Mouse (Mus musculus) kidney, embryonic 14.5 days (tissue): Measurements from ENCODE around the gene Kcnip3. TPM values are rescaled to one million over a fixed set of nuclear protein-coding genes. Genes with fewer than 3 reads are reported as not detected.

ENCODE experiments used
- ATAC-seq: fragments of 200-750 bp; cut with Nextera tagmentation; 2 replicates; pipeline ENCODE4 v1.8.0; 2017; ENCODE audit warnings: moderate number of reproducible peaks, mild to moderate bottlenecking, moderate TSS enrichment, moderate library complexity; ENCODE audit not compliant: low FRiP score, low TSS enrichment
- H3K27ac ChIP-seq: fragments of 300-500 bp; sonication (generic); 2 replicates; pipeline ENCODE4 v1.5.1; 2014; ENCODE audit warnings: low read depth, mild to moderate bottlenecking, low read length, moderate library complexity, mixed read lengths
- H3K27me3 ChIP-seq: fragments of 300-500 bp; sonication (generic); 2 replicates; pipeline ENCODE4 v1.6.1; 2014; ENCODE audit warnings: mild to moderate bottlenecking, low read length; ENCODE audit not compliant: control insufficient read depth, insufficient read depth
- H3K36me3 ChIP-seq: fragments of 300-500 bp; sonication (generic); 2 replicates; pipeline ENCODE4 v1.6.1; 2014; ENCODE audit warnings: low read length, mixed read lengths; ENCODE audit not compliant: control insufficient read depth, insufficient read depth
- H3K4me1 ChIP-seq: fragments of 300-500 bp; sonication (generic); 2 replicates; pipeline ENCODE4 v1.6.1; 2014; ENCODE audit warnings: low read length, mixed read lengths; ENCODE audit not compliant: control insufficient read depth, insufficient read depth
- H3K4me2 ChIP-seq: fragments of 300-500 bp; sonication (generic); replicated peaks from 2 replicates; pipeline ENCODE4 v1.6.1; 2014; ENCODE audit warnings: low read depth, mild to moderate bottlenecking, low read length
- H3K4me3 ChIP-seq: fragments of 300-500 bp; sonication (generic); 2 replicates; pipeline ENCODE4 v1.5.1; 2014; ENCODE audit warnings: mild to moderate bottlenecking, low read length
- H3K9ac ChIP-seq: fragments of 300-500 bp; sonication (generic); 2 replicates; pipeline ENCODE4 v1.6.1; 2014; ENCODE audit warnings: low read depth, mild to moderate bottlenecking, low read length, moderate library complexity
- H3K9me3 ChIP-seq: fragments of 300-500 bp; sonication (generic); 2 replicates; pipeline ENCODE4 v1.6.1; 2016; ENCODE audit warnings: low read length; ENCODE audit not compliant: control insufficient read depth
- WGBS: fragments of 180-500 bp; shearing (Covaris S2); extraction: QIAGEN DNeasy Blood & Tissue Kit; methylation state at CpG from one replicate; pipeline ENCODE4 v1.1.7; 2014; 5-methylcytosine and 5-hydroxymethylcytosine counted together
- polyA plus RNA-seq: library from polyadenylated mRNA; unstranded; fragments of >200 nt; fragmentation: Nextera tagmentation; extraction: Ambion mirVana; gene quantifications from 2 replicates; pipeline ENCODE4 v1.2.1, GENCODE M21; 2014

Gene Kcnip3
- 4.0 and 4.9 TPM in 2 replicates for polyA plus RNA-seq

GRCm38 (mm10) chr2:127522006-127522441 lies at the start of gene Kcnip3:
Gene Kcnip3, minus strand, starts transcription at chr2:127522094.
- peak within 1 kb of the TSS; percentile 18 for H3K4me3 ChIP-seq
- peak; percentile 72 for ATAC-seq
- H3K9ac ChIP-seq = peak within 1 kb of the TSS; percentile 9
- peaks cover 7% of the 10 kb centered on the region; the same call in 1 of the 2 replicates for H3K4me1 ChIP-seq
- H3K27ac ChIP-seq = no peak within 1 kb of the TSS
- 4% methylated on average over 10 of the region's 10 CpGs for WGBS
- no peaks in the 10 kb centered on the region for H3K36me3 ChIP-seq
- H3K4me2 ChIP-seq = peak within 1 kb of the TSS; percentile 47
- H3K27me3 ChIP-seq = no peaks in the 10 kb centered on the region
- no peaks in the 10 kb centered on the region for H3K9me3 ChIP-seq

GRCm38 (mm10) chr2:127559070-127559966 lies 37.4 kb upstream of the Kcnip3 start:
- Histone ChIP-seq H3K36me3 (no peaks in the 10 kb centered on the region), H3K27me3 (peaks cover 3% of the 10 kb centered on the region; the same call in 1 of the 2 replicates), H3K4me1 (no peaks in the 10 kb centered on the region), H3K9ac (no peak overlapping the region), H3K4me3 (no peak overlapping the region), H3K9me3 (no peaks in the 10 kb centered on the region), H3K27ac (no peak overlapping the region), H3K4me2 (peak overlapping the region; percentile 17; the same call in 1 of the 2 replicates)
- 18% methylated on average over 18 of the region's 18 CpGs for WGBS
- ATAC-seq = peak; percentile 97

GRCm38 (mm10) chr2:127551078-127551477 lies 29.2 kb upstream of the Kcnip3 start:
- no peaks in the 10 kb centered on the region for H3K9me3 ChIP-seq
- H3K27ac ChIP-seq = no peak overlapping the region
- ATAC-seq = no peak
- H3K27me3 ChIP-seq = no peaks in the 10 kb centered on the region
- 51% methylated on average over 5 of the region's 5 CpGs for WGBS
- H3K9ac ChIP-seq = no peak overlapping the region
- H3K4me1 ChIP-seq = no peaks in the 10 kb centered on the region
- H3K4me2 ChIP-seq = no peak overlapping the region
- no peak overlapping the region for H3K4me3 ChIP-seq
- no peaks in the 10 kb centered on the region for H3K36me3 ChIP-seq

- 92% methylated on average over 1 of the region's 1 CpGs for WGBS
- Histone ChIP-seq H3K9me3 (no peaks in the 10 kb centered on the region), H3K36me3 (no peaks in the 10 kb centered on the region), H3K27me3 (no peaks in the 10 kb centered on the region), H3K27ac (no peak overlapping the region), H3K9ac (no peak overlapping the region), H3K4me1 (no peaks in the 10 kb centered on the region), H3K4me3 (no peak overlapping the region), H3K4me2 (no peak overlapping the region)
- no peak for ATAC-seq
Observed at GRCm38 (mm10) chr2:127550446-127550845, 28.6 kb upstream of the Kcnip3 start.

GRCm38 (mm10) chr2:127549711-127550110 lies 27.8 kb upstream of the Kcnip3 start:
- no peaks in the 10 kb centered on the region for H3K27me3 ChIP-seq
- no peak overlapping the region for H3K4me3 ChIP-seq
- H3K36me3 ChIP-seq = no peaks in the 10 kb centered on the region
- no peaks in the 10 kb centered on the region for H3K4me1 ChIP-seq
- no peak overlapping the region for H3K27ac ChIP-seq
- H3K9me3 ChIP-seq = no peaks in the 10 kb centered on the region
- no peak overlapping the region for H3K4me2 ChIP-seq
- ATAC-seq = no peak
- H3K9ac ChIP-seq = no peak overlapping the region

GRCm38 (mm10) chr2:127548342-127549074 lies 26.6 kb upstream of the Kcnip3 start:
- ATAC-seq = no peak
- Histone ChIP-seq H3K27me3 (no peaks in the 10 kb centered on the region), H3K9ac (no peak overlapping the region), H3K4me3 (no peak overlapping the region), H3K4me2 (no peak overlapping the region), H3K36me3 (no peaks in the 10 kb centered on the region), H3K4me1 (no peaks in the 10 kb centered on the region), H3K27ac (no peak overlapping the region), H3K9me3 (no peaks in the 10 kb centered on the region)
- WGBS = 73% methylated on average over 5 of the region's 5 CpGs

GRCm38 (mm10) chr2:127541697-127542096 lies 19.8 kb upstream of the Kcnip3 start:
- Histone ChIP-seq H3K9me3 (no peaks in the 10 kb centered on the region), H3K4me1 (0 out of 2 replicates have a peak, but pooled peaks cover 5% of the 10 kb centered on the region), H3K4me2 (no peak overlapping the region), H3K36me3 (no peaks in the 10 kb centered on the region), H3K9ac (no peak overlapping the region), H3K27me3 (peaks cover 49% of the 10 kb centered on the region), H3K4me3 (no peak overlapping the region), H3K27ac (no peak overlapping the region)
- 87% methylated on average over 2 of the region's 2 CpGs for WGBS
- no peak for ATAC-seq

GRCm38 (mm10) chr2:127541185-127541584 lies 19.3 kb upstream of the Kcnip3 start, which contains the start of gene Prom2:
Gene Prom2, minus strand, starts transcription at chr2:127541467.
- Histone ChIP-seq H3K36me3 (no peaks in the 10 kb centered on the region), H3K4me1 (0 out of 2 replicates have a peak, but pooled peaks cover 5% of the 10 kb centered on the region), H3K9ac (no peak within 1 kb of the TSS; the same call in 1 of the 2 replicates), H3K9me3 (no peaks in the 10 kb centered on the region), H3K4me2 (peak within 1 kb of the TSS; percentile 29), H3K4me3 (peak within 1 kb of the TSS; percentile 9), H3K27me3 (peaks cover 49% of the 10 kb centered on the region), H3K27ac (no peak within 1 kb of the TSS)
- WGBS = 1% methylated on average over 29 of the region's 29 CpGs
- ATAC-seq = peak; percentile 82
